Mouse (Mus musculus) heart, postnatal 0 days (tissue): ENCODE results near the gene Olfr652.

ENCODE experiments used
- CTCF ChIP-seq: IDR thresholded peaks from 2 replicates; pipeline ENCODE4 v1.5.1; 2016; ENCODE audit warnings: antibody characterized with exemption, control low read depth, low read depth
- EP300 ChIP-seq: IDR thresholded peaks from 2 replicates; pipeline ENCODE4 v1.6.1; 2016; ENCODE audit warnings: antibody characterized with exemption, low read depth

DNA sequence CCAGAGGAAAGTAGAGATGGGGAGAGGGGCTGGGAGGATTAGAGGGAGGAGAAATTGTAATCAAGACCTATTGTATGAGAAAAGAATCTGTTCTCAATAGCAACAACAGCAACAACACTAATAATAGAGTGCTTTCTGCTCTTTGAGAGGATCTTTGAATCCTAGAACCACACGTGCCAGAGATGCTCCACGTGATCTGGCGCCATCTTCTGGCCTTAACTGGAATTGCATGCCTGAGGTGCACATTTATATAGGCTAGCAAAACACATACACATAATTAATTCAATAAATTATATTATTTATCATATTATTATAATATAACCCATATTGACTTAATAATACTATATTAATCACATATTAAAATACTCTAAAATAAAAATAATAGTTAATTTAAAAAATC is 42.5 kb downstream of the Olfr652 start:
- TF ChIP-seq EP300: no peak
- TF ChIP-seq CTCF: peak; percentile 63
